Mouse (Mus musculus) CD4-positive, CD25-positive, alpha-beta regulatory T cell, adult 2 months (primary cell): Measurements from ENCODE around the gene Vmn1r231.

ENCODE experiments used
- DNase-seq: peaks from one replicate; pipeline ENCODE4 v3.0.0-alpha.2; 2012; ENCODE audit warnings: low read depth, low spot score

Vmn1r231 gene

GRCm38 (mm10) chr17:20904991-20905390, at the start of gene Vmn1r231:
Gene Vmn1r231 (minus strand): TSS chr17:20905091.
- DNase-seq, result no peak

- peak; percentile 14 for DNase-seq
These were observed 41.7 kb upstream of the Vmn1r231 start for GRCm38 (mm10) chr17:20946636-20947035.

- peak; percentile 27 for DNase-seq
These were observed 41.2 kb upstream of the Vmn1r231 start for GRCm38 (mm10) chr17:20946026-20946565.

GRCm38 (mm10) chr17:20944985-20945891, 40.3 kb upstream of the Vmn1r231 start, which contains the start of gene Ppp2r1a:
Gene Ppp2r1a (plus strand): TSS chr17:20945311.
- peak; percentile 99 for DNase-seq

- peak; percentile 51 for DNase-seq
These were observed 39.3 kb upstream of the Vmn1r231 start for GRCm38 (mm10) chr17:20944226-20944625.

- no peak for DNase-seq
These were observed 14.7 kb upstream of the Vmn1r231 start, which contains the start of gene Vmn1r232 for GRCm38 (mm10) chr17:20919614-20920013. Gene Vmn1r232 (minus strand): TSS chr17:20919714.

GRCm38 (mm10) chr17:20840144-20840543, 64.7 kb downstream of the Vmn1r231 start, which contains the start of gene Vmn1r230:
Gene Vmn1r230 (plus strand): TSS chr17:20840444.
- no peak for DNase-seq
